Mouse (Mus musculus): ENCODE data around the gene Tfip11. TPM values are rescaled to one million over a fixed set of nuclear protein-coding genes. Genes with fewer than 3 reads are reported as not detected.
A peak's percentile ranks its signal among the peaks of the same experiment; 100 is the strongest.
"Not testable (repeated sequence)": the region's sequence is repeated elsewhere in the genome, so short reads cannot be mapped to it uniquely, and the experiment has no call there.

The Tfip11 gene
- polyA plus RNA-seq, 1 experiment = 26.4 TPM

- peak overlapping the region; percentile 70 for H3K27ac ChIP-seq (ENCODE audit: insufficient read depth, low read depth, low read length)
- peaks cover 43% of the 10 kb centered on the region for H3K4me1 ChIP-seq (ENCODE audit: control insufficient read depth, insufficient read depth, low read length)
- no peak overlapping the region for H3K4me3 ChIP-seq (ENCODE audit: insufficient read depth, low read length)
- TF ChIP-seq CTCF (IDR thresholded peaks at IDR 0.05; ENCODE audit: low read depth, low read length) (no peak), POLR2A (IDR thresholded peaks at IDR 0.05; ENCODE audit: borderline replicate concordance, low read depth, low read length) (no peak)
These were observed 27.8 kb upstream of the Tfip11 start for GRCm38 (mm10) chr5:112298226-112298988.

GRCm38 (mm10) chr5:112299399-112299798 lies 26.8 kb upstream of the Tfip11 start:
- Histone ChIP-seq H3K4me3 (ENCODE audit: insufficient read depth, low read length) (no peak overlapping the region), H3K4me1 (ENCODE audit: control insufficient read depth, insufficient read depth, low read length) (peaks cover 43% of the 10 kb centered on the region), H3K27ac (ENCODE audit: insufficient read depth, low read depth, low read length) (no peak overlapping the region)
- no peak for TF ChIP-seq POLR2A (IDR thresholded peaks at IDR 0.05; ENCODE audit: borderline replicate concordance, low read depth, low read length)
- no peak for TF ChIP-seq CTCF (IDR thresholded peaks at IDR 0.05; ENCODE audit: low read depth, low read length)

DNA sequence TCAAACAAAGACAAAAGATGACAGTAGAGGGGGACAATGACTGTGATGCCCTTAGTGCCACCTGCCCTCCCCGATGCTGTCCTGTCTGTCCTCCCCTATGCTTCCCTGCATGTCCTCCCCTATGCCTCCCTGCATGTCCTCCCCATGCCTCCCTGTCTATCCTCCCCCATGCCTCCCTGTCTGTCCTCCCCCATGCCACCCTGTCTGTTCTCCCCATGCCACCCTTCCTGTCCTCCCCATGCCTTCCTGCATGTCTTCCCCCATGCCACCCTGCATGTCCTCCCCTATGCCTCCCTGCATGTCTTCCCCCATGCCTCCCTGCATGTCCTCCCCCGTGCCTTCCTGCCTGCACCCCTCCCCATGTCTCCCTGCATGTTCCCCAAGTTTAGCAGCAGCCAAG lies 26.0 kb upstream of the Tfip11 start:
- Histone ChIP-seq H3K27ac (ENCODE audit: insufficient read depth, low read depth, low read length) (no peak overlapping the region), H3K4me3 (ENCODE audit: insufficient read depth, low read length) (no peak overlapping the region), H3K4me1 (ENCODE audit: control insufficient read depth, insufficient read depth, low read length) (peaks cover 37% of the 10 kb centered on the region)
- TF ChIP-seq CTCF (IDR thresholded peaks at IDR 0.05; ENCODE audit: low read depth, low read length) (no peak), POLR2A (IDR thresholded peaks at IDR 0.05; ENCODE audit: borderline replicate concordance, low read depth, low read length) (no peak)

DNA sequence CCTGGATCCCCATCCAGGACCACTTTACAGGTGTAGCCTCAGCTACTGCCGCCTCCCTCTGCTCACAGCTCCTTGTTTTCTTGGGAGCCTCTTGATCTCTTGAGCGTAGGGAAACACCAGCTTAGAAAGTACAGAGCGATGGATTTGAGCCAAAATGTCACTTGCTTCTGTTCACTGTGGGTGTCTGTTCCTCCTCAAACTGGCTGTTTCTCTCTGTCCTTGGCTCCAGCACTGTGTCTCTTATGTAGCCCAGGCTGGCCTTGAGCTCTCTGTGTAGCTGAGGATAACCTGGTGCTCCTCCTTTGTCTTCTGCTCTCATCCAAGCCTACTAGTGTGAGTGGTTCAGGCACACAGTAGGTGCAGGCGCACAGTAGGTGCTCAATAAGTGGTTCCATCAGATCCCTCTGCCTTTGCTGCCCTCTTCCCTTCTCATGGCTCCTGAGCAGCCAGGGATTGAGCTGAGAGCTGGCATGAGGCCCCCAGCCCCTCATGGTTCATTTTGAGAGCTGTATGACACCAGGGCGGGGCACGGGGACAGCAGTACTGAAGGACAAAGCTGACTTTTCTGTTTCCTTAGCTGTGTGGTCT lies 25.3 kb upstream of the Tfip11 start:
- peaks cover 34% of the 10 kb centered on the region for H3K4me1 ChIP-seq (ENCODE audit: control insufficient read depth, insufficient read depth, low read length)
- no peak for TF ChIP-seq POLR2A (IDR thresholded peaks at IDR 0.05; ENCODE audit: borderline replicate concordance, low read depth, low read length)
- no peak for TF ChIP-seq CTCF (IDR thresholded peaks at IDR 0.05; ENCODE audit: low read depth, low read length)
- H3K4me3 ChIP-seq (ENCODE audit: insufficient read depth, low read length) = no peak overlapping the region
- no peak overlapping the region for H3K27ac ChIP-seq (ENCODE audit: insufficient read depth, low read depth, low read length)

DNA sequence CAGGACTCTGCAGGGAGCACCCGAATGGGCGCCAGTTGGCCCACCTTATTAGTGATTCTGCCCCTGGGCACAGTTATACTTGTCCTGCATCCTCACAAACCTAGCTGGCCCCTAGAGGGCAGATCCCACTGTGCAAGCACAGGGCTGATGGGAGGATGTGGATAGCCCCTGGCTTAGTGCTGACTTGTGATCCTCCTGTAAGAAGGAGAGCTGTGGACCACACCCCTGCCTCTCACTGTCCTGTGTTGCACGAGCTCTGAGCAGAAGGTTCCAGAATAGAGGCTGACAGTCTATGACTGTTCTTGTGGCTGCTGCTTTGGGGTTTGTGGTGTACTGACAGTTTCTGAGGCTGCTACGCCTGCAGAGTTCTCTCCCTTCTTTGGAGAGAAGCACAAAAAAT lies 24.5 kb upstream of the Tfip11 start:
- H3K27ac ChIP-seq (ENCODE audit: insufficient read depth, low read depth, low read length) = no peak overlapping the region
- no peak overlapping the region for H3K4me3 ChIP-seq (ENCODE audit: insufficient read depth, low read length)
- H3K4me1 ChIP-seq (ENCODE audit: control insufficient read depth, insufficient read depth, low read length) = peaks cover 33% of the 10 kb centered on the region
- TF ChIP-seq CTCF (IDR thresholded peaks at IDR 0.05; ENCODE audit: low read depth, low read length) (no peak), POLR2A (IDR thresholded peaks at IDR 0.05; ENCODE audit: borderline replicate concordance, low read depth, low read length) (no peak)

DNA sequence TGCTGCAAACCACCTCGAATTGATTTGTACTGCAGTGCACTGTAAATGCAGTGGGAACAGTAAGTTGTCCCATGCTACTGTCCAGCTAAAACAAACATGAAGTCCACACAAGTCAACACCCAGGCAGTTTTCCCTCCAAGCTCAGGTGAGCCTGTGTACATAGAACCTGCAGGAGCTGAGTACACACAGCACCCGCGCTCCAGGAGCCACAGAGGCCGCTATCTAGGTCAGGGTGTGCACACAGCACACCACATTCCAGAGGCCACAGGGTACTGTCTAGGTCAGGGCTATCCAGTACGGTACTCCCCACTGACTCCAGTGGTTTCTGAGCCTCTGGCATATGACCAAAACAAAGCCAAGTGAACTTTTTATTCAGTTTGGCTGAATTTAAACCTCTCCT lies 23.8 kb upstream of the Tfip11 start:
- no peak overlapping the region for H3K4me3 ChIP-seq (ENCODE audit: insufficient read depth, low read length)
- H3K27ac ChIP-seq (ENCODE audit: insufficient read depth, low read depth, low read length) = no peak overlapping the region
- TF ChIP-seq CTCF (IDR thresholded peaks at IDR 0.05; ENCODE audit: low read depth, low read length) = no peak
- no peak for TF ChIP-seq POLR2A (IDR thresholded peaks at IDR 0.05; ENCODE audit: borderline replicate concordance, low read depth, low read length)
- H3K4me1 ChIP-seq (ENCODE audit: control insufficient read depth, insufficient read depth, low read length) = peaks cover 26% of the 10 kb centered on the region

DNA sequence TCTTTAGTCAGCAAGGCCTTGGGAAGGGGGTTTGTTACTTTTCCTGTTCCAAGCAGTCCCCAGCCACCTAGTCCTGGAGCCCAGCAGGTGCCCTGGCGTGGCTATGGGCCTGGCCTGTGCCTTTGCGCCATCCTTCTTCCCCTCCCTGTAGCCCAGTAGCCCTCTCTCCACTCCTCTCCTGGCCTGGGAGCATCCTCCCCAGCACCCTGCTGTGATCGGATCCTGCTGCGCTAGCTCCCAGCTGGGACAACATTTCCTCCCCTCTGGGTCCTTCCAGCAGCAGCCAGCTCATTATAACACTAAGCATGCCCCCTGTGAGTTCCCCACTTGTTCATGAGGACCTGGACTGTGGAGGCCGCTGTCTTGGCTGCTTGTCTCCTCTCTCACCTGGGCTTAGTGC lies 20.3 kb upstream of the Tfip11 start:
- Histone ChIP-seq H3K4me3 (ENCODE audit: insufficient read depth, low read length) (no peak overlapping the region), H3K4me1 (ENCODE audit: control insufficient read depth, insufficient read depth, low read length) (no peaks in the 10 kb centered on the region), H3K27ac (ENCODE audit: insufficient read depth, low read depth, low read length) (no peak overlapping the region)
- TF ChIP-seq CTCF (IDR thresholded peaks at IDR 0.05; ENCODE audit: low read depth, low read length) (no peak), POLR2A (IDR thresholded peaks at IDR 0.05; ENCODE audit: borderline replicate concordance, low read depth, low read length) (no peak)

- TF ChIP-seq POLR2A (IDR thresholded peaks at IDR 0.05; ENCODE audit: borderline replicate concordance, low read depth, low read length) (no peak), CTCF (IDR thresholded peaks at IDR 0.05; ENCODE audit: low read depth, low read length) (no peak)
- no peak overlapping the region for H3K4me3 ChIP-seq (ENCODE audit: insufficient read depth, low read length)
- no peaks in the 10 kb centered on the region for H3K4me1 ChIP-seq (ENCODE audit: control insufficient read depth, insufficient read depth, low read length)
- H3K27ac ChIP-seq (ENCODE audit: insufficient read depth, low read depth, low read length) = no peak overlapping the region
These were observed 12.8 kb upstream of the Tfip11 start for GRCm38 (mm10) chr5:112313222-112313885.

GRCm38 (mm10) chr5:112316468-112316867 lies 9.7 kb upstream of the Tfip11 start:
- TF ChIP-seq POLR2A (IDR thresholded peaks at IDR 0.05; ENCODE audit: borderline replicate concordance, low read depth, low read length) (no peak), CTCF (IDR thresholded peaks at IDR 0.05; ENCODE audit: low read depth, low read length) (no peak)
- H3K4me1 ChIP-seq (ENCODE audit: control insufficient read depth, insufficient read depth, low read length) = no peaks in the 10 kb centered on the region
- H3K4me3 ChIP-seq (ENCODE audit: insufficient read depth, low read length) = no peak overlapping the region
- H3K27ac ChIP-seq (ENCODE audit: insufficient read depth, low read depth, low read length) = no peak overlapping the region

GRCm38 (mm10) chr5:112317328-112317727 lies 8.8 kb upstream of the Tfip11 start:
- no peak for TF ChIP-seq CTCF (IDR thresholded peaks at IDR 0.05; ENCODE audit: low read depth, low read length)
- TF ChIP-seq POLR2A (IDR thresholded peaks at IDR 0.05; ENCODE audit: borderline replicate concordance, low read depth, low read length) = no peak
- H3K4me1 ChIP-seq (ENCODE audit: control insufficient read depth, insufficient read depth, low read length) = no peaks in the 10 kb centered on the region

DNA sequence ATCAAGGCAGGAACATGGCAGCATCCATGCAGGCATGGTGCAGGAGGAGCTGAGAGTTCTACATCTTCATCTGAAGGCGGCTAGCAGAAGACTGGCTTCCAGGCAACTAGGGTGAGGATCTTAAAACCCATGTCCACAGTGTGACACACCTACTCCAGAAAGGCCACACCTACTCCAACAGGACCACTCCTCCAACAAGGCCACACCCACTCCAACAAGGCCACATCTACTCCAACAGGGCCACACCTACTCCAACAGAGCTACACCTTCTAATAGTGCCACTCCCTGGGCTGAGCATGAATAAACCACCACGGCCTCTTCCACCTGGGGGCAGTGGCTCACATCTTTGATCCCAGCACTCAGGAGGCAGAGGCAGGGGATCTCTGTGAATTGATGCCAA lies 6.8 kb upstream of the Tfip11 start:
- not testable (repeated sequence) for H3K4me3 ChIP-seq (ENCODE audit: insufficient read depth, low read length); H3K27ac ChIP-seq (ENCODE audit: insufficient read depth, low read depth, low read length)
- peaks cover 11% of the 10 kb centered on the region for H3K4me1 ChIP-seq (ENCODE audit: control insufficient read depth, insufficient read depth, low read length)

More at GRCm38 (mm10) chr5:112317328-112317727, 8.8 kb upstream of the Tfip11 start:
- no peak overlapping the region for H3K27ac ChIP-seq (ENCODE audit: insufficient read depth, low read depth, low read length)
- H3K4me3 ChIP-seq (ENCODE audit: insufficient read depth, low read length) = no peak overlapping the region
